Mouse (Mus musculus): ENCODE measurements around the gene Gm10799. TPM values are rescaled to one million over a fixed set of nuclear protein-coding genes. Genes with fewer than 3 reads are reported as not detected.
A peak's percentile ranks its signal among the peaks of the same experiment; 100 is the strongest.

The Gm10799 gene
- polyA plus RNA-seq, 1 experiment, result not detected

GRCm38 (mm10) chr2:104043624-104044478 lies 24.5 kb downstream of the Gm10799 start:
- H3K4me1 ChIP-seq (ENCODE audit: control insufficient read depth, insufficient read depth, low read length), result peaks cover 8% of the 10 kb centered on the region
- no peak overlapping the region for H3K4me3 ChIP-seq (ENCODE audit: insufficient read depth, low read depth, low read length)
- no peaks in the 10 kb centered on the region for H3K27me3 ChIP-seq (replicated peaks; ENCODE audit: control insufficient read depth, insufficient read depth, low read length)
- DNase-seq, result peak; percentile 11
- WGBS, result 26% methylated on average over 5 of the region's 5 CpGs
- H3K36me3 ChIP-seq (ENCODE audit: control insufficient read depth, insufficient read depth, low read length), result peaks cover 14% of the 10 kb centered on the region
- no peak for TF ChIP-seq CTCF (conservative IDR thresholded peaks at IDR 0.05; ENCODE audit: insufficient read depth, insufficient read length, low read depth, low read length)
- TF ChIP-seq POLR2A (IDR thresholded peaks at IDR 0.05; ENCODE audit: low read depth, low read length), result no peak
- peak overlapping the region; percentile 77 for H3K27ac ChIP-seq (ENCODE audit: insufficient read depth, low read depth, low read length)

GRCm38 (mm10) chr2:104042766-104043165 lies 25.6 kb downstream of the Gm10799 start:
- Histone ChIP-seq H3K27ac (ENCODE audit: insufficient read depth, low read depth, low read length) (no peak overlapping the region), H3K36me3 (ENCODE audit: control insufficient read depth, insufficient read depth, low read length) (peaks cover 9% of the 10 kb centered on the region), H3K27me3 (replicated peaks; ENCODE audit: control insufficient read depth, insufficient read depth, low read length) (no peaks in the 10 kb centered on the region), H3K4me1 (ENCODE audit: control insufficient read depth, insufficient read depth, low read length) (peaks cover 8% of the 10 kb centered on the region), H3K4me3 (ENCODE audit: insufficient read depth, low read depth, low read length) (no peak overlapping the region)
- TF ChIP-seq POLR2A (IDR thresholded peaks at IDR 0.05; ENCODE audit: low read depth, low read length) (no peak), CTCF (conservative IDR thresholded peaks at IDR 0.05; ENCODE audit: insufficient read depth, insufficient read length, low read depth, low read length) (no peak)
- WGBS, result 94% methylated on average over 15 of the region's 15 CpGs
- DNase-seq, result no peak

GRCm38 (mm10) chr2:104041632-104042031 lies 26.7 kb downstream of the Gm10799 start:
- H3K4me3 ChIP-seq (ENCODE audit: insufficient read depth, low read depth, low read length), result no peak overlapping the region
- peak; percentile 10 for DNase-seq
- H3K36me3 ChIP-seq (ENCODE audit: control insufficient read depth, insufficient read depth, low read length), result peaks cover 11% of the 10 kb centered on the region
- WGBS, result 17% methylated on average over 5 of the region's 5 CpGs
- H3K27me3 ChIP-seq (replicated peaks; ENCODE audit: control insufficient read depth, insufficient read depth, low read length), result no peaks in the 10 kb centered on the region
- no peak overlapping the region; the same call in 1 of the 2 replicates for H3K27ac ChIP-seq (ENCODE audit: insufficient read depth, low read depth, low read length)
- peaks cover 8% of the 10 kb centered on the region for H3K4me1 ChIP-seq (ENCODE audit: control insufficient read depth, insufficient read depth, low read length)
- TF ChIP-seq POLR2A (IDR thresholded peaks at IDR 0.05; ENCODE audit: low read depth, low read length) (no peak), CTCF (conservative IDR thresholded peaks at IDR 0.05; ENCODE audit: insufficient read depth, insufficient read length, low read depth, low read length) (no peak)

GRCm38 (mm10) chr2:104038236-104038635 lies 30.1 kb downstream of the Gm10799 start:
- 61% methylated on average over 2 of the region's 2 CpGs for WGBS
- no peak for DNase-seq
- TF ChIP-seq POLR2A (IDR thresholded peaks at IDR 0.05; ENCODE audit: low read depth, low read length) (no peak), CTCF (conservative IDR thresholded peaks at IDR 0.05; ENCODE audit: insufficient read depth, insufficient read length, low read depth, low read length) (no peak)
- Histone ChIP-seq H3K27ac (ENCODE audit: insufficient read depth, low read depth, low read length) (no peak overlapping the region), H3K27me3 (replicated peaks; ENCODE audit: control insufficient read depth, insufficient read depth, low read length) (no peaks in the 10 kb centered on the region), H3K4me3 (ENCODE audit: insufficient read depth, low read depth, low read length) (no peak overlapping the region), H3K36me3 (ENCODE audit: control insufficient read depth, insufficient read depth, low read length) (peaks cover 16% of the 10 kb centered on the region), H3K4me1 (ENCODE audit: control insufficient read depth, insufficient read depth, low read length) (peaks cover 5% of the 10 kb centered on the region; the same call in 1 of the 2 replicates)

- no peak for DNase-seq
- Histone ChIP-seq H3K4me3 (ENCODE audit: insufficient read depth, low read depth, low read length) (no peak overlapping the region), H3K36me3 (ENCODE audit: control insufficient read depth, insufficient read depth, low read length) (peaks cover 19% of the 10 kb centered on the region), H3K27me3 (replicated peaks; ENCODE audit: control insufficient read depth, insufficient read depth, low read length) (no peaks in the 10 kb centered on the region), H3K4me1 (ENCODE audit: control insufficient read depth, insufficient read depth, low read length) (peaks cover 3% of the 10 kb centered on the region; the same call in 1 of the 2 replicates), H3K27ac (ENCODE audit: insufficient read depth, low read depth, low read length) (no peak overlapping the region)
- no peak for TF ChIP-seq POLR2A (IDR thresholded peaks at IDR 0.05; ENCODE audit: low read depth, low read length)
- TF ChIP-seq CTCF (conservative IDR thresholded peaks at IDR 0.05; ENCODE audit: insufficient read depth, insufficient read length, low read depth, low read length), result no peak
- 67% methylated on average over 3 of the region's 3 CpGs for WGBS
Measured at GRCm38 (mm10) chr2:104036316-104036715, 32.0 kb downstream of the Gm10799 start.

- Histone ChIP-seq H3K27ac (ENCODE audit: insufficient read depth, low read depth, low read length) (no peak overlapping the region), H3K36me3 (ENCODE audit: control insufficient read depth, insufficient read depth, low read length) (peaks cover 19% of the 10 kb centered on the region), H3K4me1 (ENCODE audit: control insufficient read depth, insufficient read depth, low read length) (peaks cover 3% of the 10 kb centered on the region; the same call in 1 of the 2 replicates), H3K4me3 (ENCODE audit: insufficient read depth, low read depth, low read length) (no peak overlapping the region), H3K27me3 (replicated peaks; ENCODE audit: control insufficient read depth, insufficient read depth, low read length) (no peaks in the 10 kb centered on the region)
- TF ChIP-seq POLR2A (IDR thresholded peaks at IDR 0.05; ENCODE audit: low read depth, low read length) (no peak), CTCF (conservative IDR thresholded peaks at IDR 0.05; ENCODE audit: insufficient read depth, insufficient read length, low read depth, low read length) (no peak)
- no peak for DNase-seq
- 82% methylated on average over 6 of the region's 6 CpGs for WGBS
Measured at GRCm38 (mm10) chr2:104035595-104035994, 32.8 kb downstream of the Gm10799 start.

GRCm38 (mm10) chr2:104034832-104035472 lies 33.4 kb downstream of the Gm10799 start:
- DNase-seq, result peak; percentile 74
- 32% methylated on average over 3 of the region's 3 CpGs for WGBS
- Histone ChIP-seq H3K4me1 (ENCODE audit: control insufficient read depth, insufficient read depth, low read length) (peaks cover 6% of the 10 kb centered on the region), H3K4me3 (ENCODE audit: insufficient read depth, low read depth, low read length) (no peak overlapping the region), H3K27me3 (replicated peaks; ENCODE audit: control insufficient read depth, insufficient read depth, low read length) (no peaks in the 10 kb centered on the region), H3K36me3 (ENCODE audit: control insufficient read depth, insufficient read depth, low read length) (peaks cover 19% of the 10 kb centered on the region), H3K27ac (ENCODE audit: insufficient read depth, low read depth, low read length) (no peak overlapping the region)
- peak; percentile 90 for TF ChIP-seq CTCF (conservative IDR thresholded peaks at IDR 0.05; ENCODE audit: insufficient read depth, insufficient read length, low read depth, low read length)
- TF ChIP-seq POLR2A (IDR thresholded peaks at IDR 0.05; ENCODE audit: low read depth, low read length), result no peak
